Mouse (Mus musculus) limb, embryonic 13.5 days (tissue): Measurements from ENCODE around the gene Eif4g1. TPM values are rescaled to one million over a fixed set of nuclear protein-coding genes. Genes with fewer than 3 reads are reported as not detected.

Source experiments
- ATAC-seq: fragments of 200-750 bp; cut with Nextera tagmentation; 2 replicates; pipeline ENCODE4 v1.8.0; 2017; ENCODE audit warnings: low read depth, moderate number of reproducible peaks, moderate TSS enrichment; ENCODE audit not compliant: low FRiP score
- H3K27ac ChIP-seq: fragments of 300-500 bp; sonication (generic); 2 replicates; pipeline ENCODE4 v1.5.1; 2015; ENCODE audit warnings: inconsistent platforms, mild to moderate bottlenecking, moderate library complexity
- H3K27me3 ChIP-seq: fragments of 300-500 bp; sonication (generic); 2 replicates; pipeline ENCODE4 v1.6.1; 2015; ENCODE audit warnings: mild to moderate bottlenecking, inconsistent platforms
- H3K36me3 ChIP-seq: fragments of 300-500 bp; sonication (generic); 2 replicates; pipeline ENCODE4 v1.6.1; 2015; ENCODE audit warnings: inconsistent platforms, mild to moderate bottlenecking, moderate library complexity
- H3K4me1 ChIP-seq: fragments of 300-500 bp; sonication (generic); 2 replicates; pipeline ENCODE4 v1.6.1; 2015; ENCODE audit warnings: inconsistent platforms
- H3K4me2 ChIP-seq: fragments of 300-500 bp; sonication (generic); replicated peaks from 2 replicates; pipeline ENCODE4 v1.6.1; 2015; ENCODE audit warnings: inconsistent platforms, mild to moderate bottlenecking, moderate library complexity
- H3K4me3 ChIP-seq: fragments of 300-500 bp; sonication (generic); 2 replicates; pipeline ENCODE4 v1.5.1; 2015; ENCODE audit warnings: moderate library complexity, mild to moderate bottlenecking, inconsistent platforms
- H3K9ac ChIP-seq: fragments of 300-500 bp; sonication (generic); 2 replicates; pipeline ENCODE4 v1.6.1; 2015; ENCODE audit warnings: mild to moderate bottlenecking, inconsistent platforms
- H3K9me3 ChIP-seq: fragments of 300-500 bp; sonication (generic); 2 replicates; pipeline ENCODE4 v1.6.1; 2016; ENCODE audit warnings: inconsistent platforms
- WGBS: fragments of 180-500 bp; shearing (Covaris S2); methylation state at CpG from one replicate; pipeline ENCODE4 v1.1.7; 2015; 5-methylcytosine and 5-hydroxymethylcytosine counted together
- polyA plus RNA-seq: library from polyadenylated mRNA; unstranded; fragments of >200 nt; fragmentation: Nextera tagmentation; extraction: Ambion mirVana; gene quantifications from 2 replicates; pipeline ENCODE4 v1.2.1, GENCODE M21; 2015

The Eif4g1 gene
- polyA plus RNA-seq, 1 experiment from 2014 or later: 183 TPM

- Histone ChIP-seq H3K27ac (no peak overlapping the region), H3K4me2 (no peak overlapping the region), H3K4me1 (peaks cover 21% of the 10 kb centered on the region), H3K27me3 (no peaks in the 10 kb centered on the region), H3K9me3 (no peaks in the 10 kb centered on the region), H3K9ac (no peak overlapping the region), H3K4me3 (no peak overlapping the region), H3K36me3 (peaks cover 78% of the 10 kb centered on the region)
- ATAC-seq: no peak
- WGBS: 82% methylated on average over 4 of the region's 4 CpGs
Measured at GRCm38 (mm10) chr16:20710810-20711209, 42.7 kb downstream of the Eif4g1 start.

- ATAC-seq: no peak
- no peaks in the 10 kb centered on the region for H3K27me3 ChIP-seq
- 76% methylated on average over 9 of the region's 9 CpGs for WGBS
- no peaks in the 10 kb centered on the region for H3K9me3 ChIP-seq
- H3K4me2 ChIP-seq: no peak overlapping the region
- H3K36me3 ChIP-seq: peaks cover 64% of the 10 kb centered on the region
- no peak overlapping the region for H3K4me3 ChIP-seq
- H3K27ac ChIP-seq: no peak overlapping the region
- no peak overlapping the region for H3K9ac ChIP-seq
- H3K4me1 ChIP-seq: peaks cover 29% of the 10 kb centered on the region
Measured at GRCm38 (mm10) chr16:20712190-20712589, 44.1 kb downstream of the Eif4g1 start.

GRCm38 (mm10) chr16:20712889-20713288 is 44.8 kb downstream of the Eif4g1 start:
- no peak overlapping the region for H3K4me3 ChIP-seq
- no peak overlapping the region for H3K9ac ChIP-seq
- no peak for ATAC-seq
- H3K9me3 ChIP-seq: no peaks in the 10 kb centered on the region
- peaks cover 57% of the 10 kb centered on the region for H3K36me3 ChIP-seq
- H3K27ac ChIP-seq: no peak overlapping the region
- H3K4me1 ChIP-seq: peaks cover 30% of the 10 kb centered on the region
- H3K27me3 ChIP-seq: no peaks in the 10 kb centered on the region
- 93% methylated on average over 7 of the region's 7 CpGs for WGBS
- H3K4me2 ChIP-seq: 0 out of 2 replicates have a peak overlapping the region, but pooled peaks have one; percentile 78

GRCm38 (mm10) chr16:20714307-20715080 is 46.4 kb downstream of the Eif4g1 start:
- H3K27ac ChIP-seq: no peak overlapping the region
- no peaks in the 10 kb centered on the region for H3K27me3 ChIP-seq
- H3K36me3 ChIP-seq: peaks cover 41% of the 10 kb centered on the region
- H3K4me1 ChIP-seq: peaks cover 36% of the 10 kb centered on the region
- no peak for ATAC-seq
- peak overlapping the region; percentile 78 for H3K4me2 ChIP-seq
- H3K9me3 ChIP-seq: no peaks in the 10 kb centered on the region
- H3K4me3 ChIP-seq: peak overlapping the region; percentile 65
- WGBS: 52% methylated on average over 11 of the region's 11 CpGs
- peak overlapping the region; percentile 82; the same call in 1 of the 2 replicates for H3K9ac ChIP-seq

GRCm38 (mm10) chr16:20715161-20715560 is 47.0 kb downstream of the Eif4g1 start:
- no peak for ATAC-seq
- peak overlapping the region; percentile 82 for H3K9ac ChIP-seq
- peaks cover 36% of the 10 kb centered on the region for H3K4me1 ChIP-seq
- WGBS: 71% methylated on average over 2 of the region's 2 CpGs
- peak overlapping the region; percentile 95 for H3K27ac ChIP-seq
- H3K36me3 ChIP-seq: peaks cover 38% of the 10 kb centered on the region
- peak overlapping the region; percentile 65 for H3K4me3 ChIP-seq
- H3K4me2 ChIP-seq: peak overlapping the region; percentile 78
- H3K27me3 ChIP-seq: no peaks in the 10 kb centered on the region
- H3K9me3 ChIP-seq: no peaks in the 10 kb centered on the region

GRCm38 (mm10) chr16:20715566-20715965 is 47.5 kb downstream of the Eif4g1 start:
- Histone ChIP-seq H3K4me2 (peak overlapping the region; percentile 78), H3K27ac (peak overlapping the region; percentile 95), H3K27me3 (no peaks in the 10 kb centered on the region), H3K9ac (peak overlapping the region; percentile 82), H3K4me1 (peaks cover 36% of the 10 kb centered on the region), H3K9me3 (no peaks in the 10 kb centered on the region), H3K4me3 (peak overlapping the region; percentile 65), H3K36me3 (peaks cover 38% of the 10 kb centered on the region)
- under 1% methylated on average over 11 of the region's 12 CpGs for WGBS
- no peak for ATAC-seq

GRCm38 (mm10) chr16:20715976-20716840 is 48.1 kb downstream of the Eif4g1 start:
- WGBS: under 1% methylated on average over 50 of the region's 68 CpGs
- H3K27me3 ChIP-seq: no peaks in the 10 kb centered on the region
- peak; percentile 89 for ATAC-seq
- peak overlapping the region; percentile 78 for H3K4me2 ChIP-seq
- no peaks in the 10 kb centered on the region for H3K9me3 ChIP-seq
- peak overlapping the region; percentile 95 for H3K27ac ChIP-seq
- H3K9ac ChIP-seq: peak overlapping the region; percentile 82
- H3K4me1 ChIP-seq: peaks cover 36% of the 10 kb centered on the region
- peak overlapping the region; percentile 65 for H3K4me3 ChIP-seq
- peaks cover 38% of the 10 kb centered on the region for H3K36me3 ChIP-seq

- H3K9me3 ChIP-seq: no peaks in the 10 kb centered on the region
- H3K27ac ChIP-seq: peak overlapping the region; percentile 95
- under 1% methylated on average over 8 of the region's 8 CpGs for whole genome bisulfite sequencing
- H3K27me3 ChIP-seq: no peaks in the 10 kb centered on the region
- peaks cover 36% of the 10 kb centered on the region for H3K4me1 ChIP-seq
- peaks cover 38% of the 10 kb centered on the region for H3K36me3 ChIP-seq
- H3K4me3 ChIP-seq: peak overlapping the region; percentile 65
- no peak for ATAC-seq
- peak overlapping the region; percentile 78 for H3K4me2 ChIP-seq
- peak overlapping the region; percentile 82 for H3K9ac ChIP-seq
Measured at GRCm38 (mm10) chr16:20716841-20717180, 48.7 kb downstream of the Eif4g1 start.

GRCm38 (mm10) chr16:20717181-20717977 is 49.3 kb downstream of the Eif4g1 start, which contains the start of the genes Polr2h and Clcn2:
Gene Polr2h (plus strand): TSS chr16:20717665.
Gene Clcn2 (minus strand): TSS chr16:20717746.
- H3K9ac ChIP-seq: peak within 1 kb of the TSS; percentile 82
- peak; percentile 81 for ATAC-seq
- peak within 1 kb of the TSS; percentile 78 for H3K4me2 ChIP-seq
- 0% methylated on average over 59 of the region's 62 CpGs for WGBS
- H3K9me3 ChIP-seq: no peaks in the 10 kb centered on the region
- H3K4me1 ChIP-seq: peaks cover 36% of the 10 kb centered on the region
- H3K36me3 ChIP-seq: peaks cover 38% of the 10 kb centered on the region
- peak within 1 kb of the TSS; percentile 95 for H3K27ac ChIP-seq
- H3K27me3 ChIP-seq: no peaks in the 10 kb centered on the region
- peak within 1 kb of the TSS; percentile 65 for H3K4me3 ChIP-seq

GRCm38 (mm10) chr16:20717978-20718670 is 50.0 kb downstream of the Eif4g1 start:
- Histone ChIP-seq H3K4me1 (peaks cover 36% of the 10 kb centered on the region), H3K27ac (peak overlapping the region; percentile 95)
- 2% methylated on average over 18 of the region's 18 CpGs for WGBS

GRCm38 (mm10) chr16:20721808-20722207 is 53.7 kb downstream of the Eif4g1 start:
- peaks cover 25% of the 10 kb centered on the region for H3K4me1 ChIP-seq
- ATAC-seq: no peak
- no peak overlapping the region for H3K4me2 ChIP-seq
- 80% methylated on average over 10 of the region's 10 CpGs for WGBS
- no peaks in the 10 kb centered on the region for H3K9me3 ChIP-seq
- H3K9ac ChIP-seq: no peak overlapping the region
- no peaks in the 10 kb centered on the region for H3K27me3 ChIP-seq
- H3K36me3 ChIP-seq: peaks cover 31% of the 10 kb centered on the region
- H3K4me3 ChIP-seq: no peak overlapping the region
- no peak overlapping the region for H3K27ac ChIP-seq

More at GRCm38 (mm10) chr16:20717978-20718670, 50.0 kb downstream of the Eif4g1 start:
- ATAC-seq: peak; percentile 9; the same call in 1 of the 2 replicates
- Histone ChIP-seq H3K4me2 (peak overlapping the region; percentile 78), H3K36me3 (peaks cover 36% of the 10 kb centered on the region), H3K9ac (peak overlapping the region; percentile 82), H3K4me3 (peak overlapping the region; percentile 65), H3K9me3 (no peaks in the 10 kb centered on the region), H3K27me3 (no peaks in the 10 kb centered on the region)
